Mouse (Mus musculus) MEL (cell line): ENCODE results near the gene Scrn3. TPM values are rescaled to one million over a fixed set of nuclear protein-coding genes. Genes with fewer than 3 reads are reported as not detected.

Source experiments
- DNase-seq: peaks from one replicate; pipeline ENCODE4 v3.0.0; 2011; ENCODE audit warnings: low read depth, low spot score
- H3K27ac ChIP-seq: 2 replicates; pipeline ENCODE4 v1.5.1; 2012; ENCODE audit warnings: low read depth, mild to moderate bottlenecking, control low read depth, low read length, moderate library complexity; ENCODE audit not compliant: control insufficient read depth
- H3K27me3 ChIP-seq, 2 experiments: fragments of 150-350 bp in 1 of 2; sonication (generic) in 1 of 2; 2 replicates each; pipeline ENCODE4 v1.6.1; 2012; ENCODE audit warnings: low read length in 2 of 2, mild to moderate bottlenecking in 2 of 2, improper control_type of control experiment in 1 of 2, moderate library complexity in 1 of 2; ENCODE audit not compliant: insufficient read depth in 2 of 2, control insufficient read depth in 1 of 2
- H3K36me3 ChIP-seq, 2 experiments: 2 replicates each; pipeline ENCODE4 v1.6.1; 2012 to 2014; ENCODE audit warnings: low read length in 2 of 2, improper control_type of control experiment in 1 of 2, inconsistent platforms in 1 of 2, mild to moderate bottlenecking in 1 of 2; ENCODE audit not compliant: insufficient read depth in 2 of 2, control insufficient read depth in 1 of 2
- H3K4me1 ChIP-seq, 2 experiments: fragments of 150-350 bp in 1 of 2; sonication (generic) in 1 of 2; 2 replicates each; pipeline ENCODE4 v1.6.1; 2012; ENCODE audit warnings: low read length in 2 of 2, improper control_type of control experiment in 1 of 2, mild to moderate bottlenecking in 1 of 2; ENCODE audit not compliant: insufficient read depth in 2 of 2, control insufficient read depth in 1 of 2
- H3K4me3 ChIP-seq, 2 experiments: fragments of 150-350 bp in 1 of 2; sonication (generic) in 1 of 2; 2 replicates each; pipeline ENCODE4 v1.5.1; 2012; ENCODE audit warnings: low read depth in 2 of 2, low read length in 2 of 2, mild to moderate bottlenecking in 2 of 2, moderate library complexity in 2 of 2, control low read depth in 1 of 2, improper control_type of control experiment in 1 of 2; ENCODE audit not compliant: control insufficient read depth in 1 of 2, insufficient read depth in 1 of 2
- H3K79me2 ChIP-seq: 2 replicates; pipeline ENCODE4 v1.6.1; 2012; ENCODE audit warnings: mild to moderate bottlenecking, low read length, moderate library complexity; ENCODE audit not compliant: control insufficient read depth, poor library complexity, insufficient read depth
- H3K9ac ChIP-seq: 2 replicates; pipeline ENCODE4 v1.6.1; 2012; ENCODE audit warnings: low read depth, mild to moderate bottlenecking, control low read depth, low read length, moderate library complexity; ENCODE audit not compliant: control insufficient read depth, poor library complexity, severe bottlenecking
- H3K9me3 ChIP-seq: fragments of 150-350 bp; sonication (generic); replicated peaks from 2 replicates; pipeline ENCODE4 v1.6.1; 2012; ENCODE audit warnings: mild to moderate bottlenecking, low read length, improper control_type of control experiment, moderate library complexity; ENCODE audit not compliant: insufficient read depth
- CTCF ChIP-seq, 3 experiments: IDR thresholded peaks in 2 of 3; conservative IDR thresholded peaks in 1 of 3; 2 replicates each; pipeline ENCODE4 v1.5.1; 2011 to 2012; ENCODE audit warnings: low read length in 3 of 3, low read depth in 2 of 3, mild to moderate bottlenecking in 2 of 3, improper control_type of control experiment in 1 of 3, inconsistent platforms in 1 of 3, mixed read lengths in 1 of 3, moderate library complexity in 1 of 3; ENCODE audit not compliant: control insufficient read depth in 1 of 3, insufficient read depth in 1 of 3, poor library complexity in 1 of 3, severe bottlenecking in 1 of 3
- E2F4 ChIP-seq: IDR thresholded peaks from 2 replicates; pipeline ENCODE4 v1.6.1; 2011; ENCODE audit warnings: low read depth, low read length, improper control_type of control experiment, borderline replicate concordance
- ELF1 ChIP-seq: IDR thresholded peaks from 2 replicates; pipeline ENCODE4 v1.6.1; 2014; ENCODE audit warnings: low read depth, mild to moderate bottlenecking, inconsistent platforms, low read length, improper control_type of control experiment, moderate library complexity
- EP300 ChIP-seq, 2 experiments: IDR thresholded peaks; 2 replicates each; pipeline ENCODE4 v1.6.1; 2011; ENCODE audit warnings: improper control_type of control experiment in 2 of 2, low read length in 2 of 2, low read depth in 1 of 2, mild to moderate bottlenecking in 1 of 2
- ETS1 ChIP-seq: IDR thresholded peaks from 2 replicates; pipeline ENCODE4 v1.6.1; 2012; ENCODE audit warnings: low read depth, mild to moderate bottlenecking, inconsistent platforms, low read length, improper control_type of control experiment, moderate library complexity
- GABPA ChIP-seq: IDR thresholded peaks from 2 replicates; pipeline ENCODE4 v1.6.1; 2012; ENCODE audit warnings: low read depth, mild to moderate bottlenecking, inconsistent platforms, low read length, improper control_type of control experiment, moderate library complexity
- MAFK ChIP-seq: IDR thresholded peaks from 2 replicates; pipeline ENCODE4 v1.6.1; 2011; ENCODE audit warnings: low read depth, mild to moderate bottlenecking, low read length, improper control_type of control experiment, borderline replicate concordance
- MAX ChIP-seq: IDR thresholded peaks from 2 replicates; pipeline ENCODE4 v1.6.1; 2011; ENCODE audit warnings: low read length, improper control_type of control experiment
- MAZ ChIP-seq: IDR thresholded peaks from 2 replicates; pipeline ENCODE4 v1.6.1; 2012; ENCODE audit warnings: low read depth, mild to moderate bottlenecking, inconsistent platforms, low read length, improper control_type of control experiment
- MEF2A ChIP-seq: IDR thresholded peaks from 2 replicates; pipeline ENCODE4 v1.6.1; 2014; ENCODE audit warnings: low read depth, mild to moderate bottlenecking, inconsistent platforms, low read length, improper control_type of control experiment; ENCODE audit not compliant: poor library complexity, insufficient replicate concordance, severe bottlenecking; ENCODE audit errors: extremely low read depth
- NELFE ChIP-seq: IDR thresholded peaks from 2 replicates; pipeline ENCODE4 v1.6.1; 2011; ENCODE audit warnings: low read depth, low read length, improper control_type of control experiment
- NRF1 ChIP-seq: IDR thresholded peaks from 2 replicates; pipeline ENCODE4 v1.6.1; 2014; ENCODE audit warnings: low read depth, mild to moderate bottlenecking, inconsistent platforms, low read length, improper control_type of control experiment, moderate library complexity; ENCODE audit not compliant: poor library complexity, insufficient read depth, severe bottlenecking
- POLR2A ChIP-seq, 2 experiments: IDR thresholded peaks; 2 replicates each; pipeline ENCODE4 v1.6.1; 2011 to 2012; ENCODE audit warnings: low read length in 2 of 2, mild to moderate bottlenecking in 2 of 2, control low read depth in 1 of 2, improper control_type of control experiment in 1 of 2, low read depth in 1 of 2, moderate library complexity in 1 of 2; ENCODE audit not compliant: control insufficient read depth in 1 of 2, insufficient read depth in 1 of 2, poor library complexity in 1 of 2
- RAD21 ChIP-seq: IDR thresholded peaks from 2 replicates; pipeline ENCODE4 v1.6.1; 2011; ENCODE audit warnings: mild to moderate bottlenecking, low read depth, low read length, improper control_type of control experiment
- TAL1 ChIP-seq: IDR thresholded peaks from 2 replicates; pipeline ENCODE4 v1.6.1; 2012; ENCODE audit warnings: mild to moderate bottlenecking, inconsistent platforms, low read length, moderate library complexity, mixed read lengths
- TBP ChIP-seq: IDR thresholded peaks from 2 replicates; pipeline ENCODE4 v1.8.0; 2011; ENCODE audit warnings: low read depth, low read length, improper control_type of control experiment
- UBTF ChIP-seq: IDR thresholded peaks from 2 replicates; pipeline ENCODE4 v1.6.1; 2012; ENCODE audit warnings: low read depth, mild to moderate bottlenecking, inconsistent platforms, low read length, improper control_type of control experiment, moderate library complexity, borderline replicate concordance; ENCODE audit not compliant: insufficient read depth
- ZKSCAN1 ChIP-seq: IDR thresholded peaks from 2 replicates; pipeline ENCODE4 v1.6.1; 2012; ENCODE audit warnings: low read depth, mild to moderate bottlenecking, inconsistent platforms, low read length, improper control_type of control experiment, moderate library complexity
- ZMIZ1 ChIP-seq: IDR thresholded peaks from 2 replicates; pipeline ENCODE4 v1.6.1; 2012; ENCODE audit warnings: low read depth, mild to moderate bottlenecking, inconsistent platforms, low read length, improper control_type of control experiment, moderate library complexity
- ZNF384 ChIP-seq: IDR thresholded peaks from 2 replicates; pipeline ENCODE4 v1.6.1; 2012; ENCODE audit warnings: low read depth, mild to moderate bottlenecking, inconsistent platforms, low read length, improper control_type of control experiment
- polyA plus RNA-seq, 2 experiments: library from polyadenylated mRNA; stranded (reverse) in 1 of 2; unstranded in 1 of 2; fragments of >175 nt in 1 of 2; fragments of >200 nt in 1 of 2; gene quantifications; 2 replicates each; pipeline versions ENCODE4 v1.2.1 to v1.2.4; 2012; ENCODE audit warnings: low replicate concordance in 2 of 2, low read depth in 1 of 2; ENCODE audit not compliant: insufficient read length in 2 of 2, insufficient read depth in 1 of 2, missing spikeins in 1 of 2
- total RNA-seq: library from RNA; depleted of rRNA; stranded (reverse); fragments of 300-350 nt; gene quantifications from 2 replicates; pipeline ENCODE4 v1.2.3, GENCODE M21; 2012

The Scrn3 gene
- total and polyA plus RNA-seq, 3 experiments, result 3.2 to 7.7 TPM; not detected in 1

DNA sequence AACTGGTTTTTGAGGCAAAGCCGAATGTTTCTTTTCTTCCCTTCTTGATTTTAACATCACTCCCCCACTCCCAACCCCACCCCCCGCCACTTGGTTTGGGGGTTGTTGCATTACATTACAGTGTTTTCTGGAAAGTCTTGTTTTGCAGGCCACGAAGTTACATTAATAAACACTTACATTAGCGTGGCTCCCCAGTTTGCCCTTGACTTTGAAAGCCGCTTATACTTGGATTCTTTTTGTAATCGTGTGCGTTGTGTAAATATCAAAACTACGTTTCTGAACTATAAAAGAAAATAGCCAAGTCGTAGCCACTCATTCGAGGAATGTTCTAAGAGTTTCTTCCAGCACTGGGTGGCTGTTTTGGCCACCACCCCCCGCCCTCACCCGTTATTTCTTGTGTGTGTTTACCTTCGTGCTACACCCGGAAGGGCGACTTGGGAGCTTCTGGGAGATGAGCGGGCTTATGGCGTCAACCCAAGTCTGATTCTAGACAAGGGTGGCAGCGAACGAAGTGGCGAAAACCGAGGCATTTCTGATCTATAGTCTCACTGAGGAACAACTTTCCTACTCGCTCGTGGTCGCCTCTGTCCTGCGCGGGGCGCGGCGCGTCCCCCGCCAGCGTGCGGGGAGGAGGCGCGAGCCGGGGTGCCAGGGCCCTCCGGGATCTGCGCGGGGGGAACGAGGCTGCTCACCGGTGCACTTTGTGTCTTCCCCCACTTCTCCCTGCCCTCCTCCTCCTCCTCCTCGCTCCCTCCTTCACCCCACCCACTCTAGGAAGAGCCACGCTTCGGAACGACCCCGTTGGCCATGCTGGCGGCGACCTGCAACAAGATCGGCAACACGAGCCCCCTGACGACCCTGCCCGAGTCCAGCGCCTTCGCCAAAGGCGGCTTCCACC, 39.8 kb upstream of the Scrn3 start:
- Histone ChIP-seq H3K79me2 (no peaks in the 10 kb centered on the region), H3K4me1 (no peaks in the 10 kb centered on the region), H3K9ac (no peak overlapping the region), H3K4me3 (no peak overlapping the region), H3K27me3 (no peaks in the 10 kb centered on the region), H3K27ac (no peak overlapping the region), H3K9me3 (no peaks in the 10 kb centered on the region), H3K36me3 (no peaks in the 10 kb centered on the region)
- DNase-seq, result no peak
- no peak for TF ChIP-seq ETS1
- TF ChIP-seq RAD21, result no peak
- no peak for TF ChIP-seq E2F4
- no peak for TF ChIP-seq ZMIZ1
- TF ChIP-seq NELFE, result no peak

- H3K27me3 ChIP-seq, result no peaks in the 10 kb centered on the region
- H3K9me3 ChIP-seq, result no peaks in the 10 kb centered on the region
- no peak overlapping the region for H3K27ac ChIP-seq
- no peak overlapping the region for H3K4me3 ChIP-seq
- H3K36me3 ChIP-seq, result no peaks in the 10 kb centered on the region
- TF ChIP-seq GABPA (no peak), NRF1 (no peak), TBP (no peak), CTCF (IDR thresholded peaks at IDR 0.05 in 2 of 3, conservative IDR thresholded peaks at IDR 0.05 in 1 of 3; ENCODE audit: control insufficient read depth in 1 of 3, insufficient read depth in 1 of 3, low read depth in 2 of 3, low read length in 3 of 3, poor library complexity in 1 of 3, severe bottlenecking in 1 of 3) (no peak)
- no peaks in the 10 kb centered on the region for H3K4me1 ChIP-seq
- DNase-seq, result no peak
- H3K79me2 ChIP-seq, result no peaks in the 10 kb centered on the region
- no peak overlapping the region for H3K9ac ChIP-seq
Measured at GRCm38 (mm10) chr2:73273249-73274118, 38.9 kb upstream of the Scrn3 start.

- Histone ChIP-seq H3K4me1 (no peaks in the 10 kb centered on the region), H3K4me3 (no peak overlapping the region), H3K36me3 (no peaks in the 10 kb centered on the region), H3K27ac (no peak overlapping the region), H3K9ac (no peak overlapping the region), H3K27me3 (no peaks in the 10 kb centered on the region), H3K79me2 (no peaks in the 10 kb centered on the region), H3K9me3 (no peaks in the 10 kb centered on the region)
- no peak for DNase-seq
- TF ChIP-seq GABPA, result no peak
- no peak for TF ChIP-seq MAZ
- TF ChIP-seq POLR2A (IDR thresholded peaks at IDR 0.05; ENCODE audit: control insufficient read depth in 1 of 2, insufficient read depth in 1 of 2, low read depth in 1 of 2, low read length in 2 of 2, poor library complexity in 1 of 2), result no peak
- no peak for TF ChIP-seq EP300 (IDR thresholded peaks at IDR 0.05; ENCODE audit: low read depth in 1 of 2, low read length in 2 of 2)
- TF ChIP-seq MAX, result no peak
- no peak for TF ChIP-seq TBP
- no peak for TF ChIP-seq ZKSCAN1
- no peak for TF ChIP-seq MEF2A
- TF ChIP-seq ELF1, result no peak
- TF ChIP-seq TAL1, result no peak
- TF ChIP-seq NRF1, result no peak
- TF ChIP-seq ETS1, result no peak
- no peak for TF ChIP-seq UBTF
- TF ChIP-seq ZNF384, result no peak
- no peak for TF ChIP-seq MAFK
Measured at GRCm38 (mm10) chr2:73274119-73274920, 38.1 kb upstream of the Scrn3 start.
